Mouse (Mus musculus) bone marrow, adult 2 months (tissue): ENCODE measurements around the gene Gdf10. TPM values are rescaled to one million over a fixed set of nuclear protein-coding genes. Genes with fewer than 3 reads are reported as not detected.

Experiments
- H3K27ac ChIP-seq: fragments of 200-500 bp; 2 replicates; pipeline ENCODE4 v1.5.1; 2012; ENCODE audit warnings: low read depth, mild to moderate bottlenecking, control low read depth, inconsistent platforms, low read length; ENCODE audit not compliant: control insufficient read depth, poor library complexity, insufficient read depth
- H3K4me1 ChIP-seq: fragments of 200-500 bp; 2 replicates; pipeline ENCODE4 v1.6.1; 2011; ENCODE audit warnings: low read length; ENCODE audit not compliant: control insufficient read depth, insufficient read depth
- H3K4me3 ChIP-seq: fragments of 200-500 bp; replicated peaks from 2 replicates; pipeline ENCODE3; 2011; ENCODE audit warnings: mild to moderate bottlenecking, low read depth, low read length, control low read depth; ENCODE audit not compliant: control insufficient read depth
- CTCF ChIP-seq: fragments of 200-500 bp; IDR thresholded peaks from 2 replicates; pipeline ENCODE4 v1.5.1; 2011; ENCODE audit warnings: low read length, control low read depth; ENCODE audit not compliant: control insufficient read depth, insufficient read depth
- POLR2A ChIP-seq: fragments of 200-500 bp; IDR thresholded peaks from 2 replicates; pipeline ENCODE4 v1.6.1; 2011; ENCODE audit warnings: low read depth, mild to moderate bottlenecking, control low read depth, low read length, borderline replicate concordance; ENCODE audit not compliant: control insufficient read depth
- WGBS: fragments of 180-500 bp; shearing (Covaris S2); methylation state at CpG from one replicate; pipeline ENCODE4 v1.1.7; 2018; 5-methylcytosine and 5-hydroxymethylcytosine counted together
- polyA plus RNA-seq: library from polyadenylated mRNA; stranded (reverse); fragments of >200 nt; gene quantifications from 2 replicates; pipeline ENCODE4 v1.2.4, GENCODE M21; 2011; ENCODE audit warnings: low replicate concordance; ENCODE audit not compliant: missing spikeins, insufficient read depth, insufficient read length

Gdf10 gene
- polyA plus RNA-seq, 1 experiment: not detected

GRCm38 (mm10) chr14:33920727-33921559 is 2.4 kb upstream of the Gdf10 start:
- H3K4me3 ChIP-seq: no peak overlapping the region
- H3K4me1 ChIP-seq: no peaks in the 10 kb centered on the region
- no peak overlapping the region for H3K27ac ChIP-seq
- WGBS: 50% methylated on average over 14 of the region's 14 CpGs
- TF ChIP-seq CTCF: no peak
- no peak for TF ChIP-seq POLR2A

- 15% methylated on average over 8 of the region's 8 CpGs for WGBS
- Histone ChIP-seq H3K4me1 (no peaks in the 10 kb centered on the region), H3K4me3 (no peak overlapping the region), H3K27ac (no peak overlapping the region; the same call in 1 of the 2 replicates)
- TF ChIP-seq POLR2A (no peak), CTCF (no peak)
These were observed 618 bp upstream of the Gdf10 start for GRCm38 (mm10) chr14:33922771-33923167.

GRCm38 (mm10) chr14:33931853-33932252 is 8.5 kb downstream of the Gdf10 start:
- 47% methylated on average over 17 of the region's 17 CpGs for WGBS
- no peak overlapping the region for H3K4me3 ChIP-seq

GRCm38 (mm10) chr14:33932935-33933703 is 9.7 kb downstream of the Gdf10 start:
- TF ChIP-seq POLR2A (no peak), CTCF (0 out of 2 replicates have a peak, but pooled peaks have one; percentile 21)
- H3K4me3 ChIP-seq: no peak overlapping the region
- 55% methylated on average over 10 of the region's 10 CpGs for WGBS
- H3K4me1 ChIP-seq: no peaks in the 10 kb centered on the region
- H3K27ac ChIP-seq: no peak overlapping the region

More at GRCm38 (mm10) chr14:33931853-33932252, 8.5 kb downstream of the Gdf10 start:
- TF ChIP-seq CTCF (no peak), POLR2A (no peak)
- H3K4me1 ChIP-seq: no peaks in the 10 kb centered on the region
- no peak overlapping the region for H3K27ac ChIP-seq

DNA sequence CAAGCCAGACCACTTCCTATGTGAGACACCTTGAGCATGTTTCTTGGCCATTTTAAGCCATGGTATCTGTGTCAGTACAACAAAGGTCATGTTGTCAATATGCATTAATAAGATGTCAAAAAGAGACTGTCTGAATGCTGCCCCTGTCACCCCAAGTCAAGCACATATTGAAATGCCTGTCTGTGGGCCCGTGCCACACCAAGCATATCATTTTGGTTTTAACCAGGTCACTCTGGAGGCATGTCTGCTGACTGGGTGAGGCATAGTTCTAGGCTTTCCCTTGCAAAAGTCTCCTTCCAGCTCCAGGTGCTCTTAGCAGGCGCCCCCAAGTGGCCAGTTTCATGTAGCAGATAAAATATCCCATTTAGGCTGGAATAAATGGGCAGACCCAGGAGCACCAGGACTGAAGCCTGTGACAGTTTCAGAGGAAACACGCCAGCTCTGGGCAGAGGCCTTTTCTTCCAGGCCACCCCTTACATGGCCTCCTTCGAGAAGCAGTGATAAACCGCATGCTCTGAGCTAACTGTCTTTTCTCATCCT is 10.5 kb downstream of the Gdf10 start:
- no peak for TF ChIP-seq POLR2A
- peak; percentile 18; the same call in 1 of the 2 replicates for TF ChIP-seq CTCF
- 35% methylated on average over 5 of the region's 5 CpGs for WGBS
- H3K4me3 ChIP-seq: no peak overlapping the region
- H3K27ac ChIP-seq: no peak overlapping the region
- H3K4me1 ChIP-seq: no peaks in the 10 kb centered on the region

DNA sequence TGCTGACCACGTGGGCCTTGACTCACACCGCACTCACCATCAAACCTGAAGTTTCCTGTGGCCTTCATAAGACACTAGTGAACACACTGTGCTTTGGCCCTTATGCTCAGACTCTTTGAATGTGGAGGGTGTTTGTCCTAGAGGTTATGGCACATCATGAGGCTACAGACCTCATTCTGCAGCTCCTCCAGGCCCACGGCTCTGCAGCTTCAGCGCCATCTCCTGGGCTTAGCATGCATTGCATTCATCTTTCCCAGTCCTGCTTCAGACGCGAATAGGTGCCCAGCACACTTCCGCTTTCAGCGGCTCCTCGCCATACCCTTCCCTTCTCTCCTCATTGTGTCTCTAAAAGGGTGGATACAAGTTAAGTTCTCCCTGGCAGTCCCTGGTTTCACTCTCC is 15.7 kb downstream of the Gdf10 start:
- H3K4me1 ChIP-seq: no peaks in the 10 kb centered on the region
- H3K27ac ChIP-seq: no peak overlapping the region
- TF ChIP-seq POLR2A (no peak), CTCF (peak; percentile 34; the same call in 1 of the 2 replicates)
- 23% methylated on average over 9 of the region's 9 CpGs for WGBS
- no peak overlapping the region for H3K4me3 ChIP-seq

GRCm38 (mm10) chr14:33940739-33941138 is 17.4 kb downstream of the Gdf10 start, which contains the start of gene Gdf2:
Gdf2 (plus strand) TSS chr14:33941039.
- H3K27ac ChIP-seq: no peak within 1 kb of the TSS
- TF ChIP-seq POLR2A (no peak), CTCF (no peak)
- H3K4me3 ChIP-seq: no peak within 1 kb of the TSS
- no peaks in the 10 kb centered on the region for H3K4me1 ChIP-seq
- 74% methylated on average over 8 of the region's 8 CpGs for WGBS

DNA sequence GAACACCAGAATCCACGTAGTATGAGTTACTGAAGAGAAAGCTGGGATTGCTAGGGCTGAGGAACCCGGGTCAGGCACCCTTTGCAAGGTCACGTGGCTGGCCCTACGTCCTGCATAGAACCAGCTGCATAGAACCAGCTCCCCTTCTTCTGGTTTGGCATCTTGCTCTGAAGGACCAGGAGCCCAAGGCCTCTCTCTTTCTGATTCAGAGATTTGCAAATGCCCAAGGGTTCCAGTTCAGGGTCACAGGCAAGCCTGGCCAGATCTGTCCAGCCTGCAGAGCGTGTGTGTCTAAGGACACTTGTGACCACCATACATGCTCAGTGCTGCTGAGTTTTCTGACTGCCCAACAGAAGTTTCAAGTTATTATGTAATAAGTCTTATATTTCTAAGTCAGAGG is 18.8 kb downstream of the Gdf10 start:
- TF ChIP-seq CTCF: no peak
- no peak for TF ChIP-seq POLR2A
- no peak overlapping the region for H3K4me3 ChIP-seq
- 81% methylated on average over 5 of the region's 5 CpGs for WGBS
- H3K27ac ChIP-seq: no peak overlapping the region
- no peaks in the 10 kb centered on the region for H3K4me1 ChIP-seq
